Mouse (Mus musculus) testis, adult 2 months (tissue): Measurements from ENCODE around the gene Ceacam2. TPM values are rescaled to one million over a fixed set of nuclear protein-coding genes. Genes with fewer than 3 reads are reported as not detected.
"Not testable (repeated sequence)": the region's sequence is repeated elsewhere in the genome, so short reads cannot be mapped to it uniquely, and the experiment has no call there.

Experiments
- H3K27ac ChIP-seq: fragments of 200-500 bp; 2 replicates; pipeline ENCODE4 v1.5.1; 2012; ENCODE audit warnings: low read depth, low read length; ENCODE audit not compliant: control insufficient read depth, insufficient read depth
- H3K27me3 ChIP-seq: fragments of 200-500 bp; 2 replicates; pipeline ENCODE4 v1.6.1; 2012; ENCODE audit warnings: mild to moderate bottlenecking, low read length, moderate library complexity; ENCODE audit not compliant: control insufficient read depth, insufficient read depth
- H3K36me3 ChIP-seq: fragments of 200-500 bp; 2 replicates; pipeline ENCODE4 v1.6.1; 2012; ENCODE audit warnings: mild to moderate bottlenecking, low read length; ENCODE audit not compliant: control insufficient read depth, insufficient read depth
- H3K4me1 ChIP-seq: fragments of 200-500 bp; 2 replicates; pipeline ENCODE4 v1.6.1; 2012; ENCODE audit warnings: low read length; ENCODE audit not compliant: control insufficient read depth, insufficient read depth
- H3K4me3 ChIP-seq: fragments of 200-500 bp; 2 replicates; pipeline ENCODE4 v1.5.1; 2012; ENCODE audit warnings: low read depth, mild to moderate bottlenecking, low read length, moderate library complexity, mixed read lengths; ENCODE audit not compliant: control insufficient read depth
- CTCF ChIP-seq: fragments of 200-500 bp; IDR thresholded peaks from 2 replicates; pipeline ENCODE4 v1.5.1; 2012; ENCODE audit warnings: low read depth, mild to moderate bottlenecking, inconsistent platforms, low read length, moderate library complexity; ENCODE audit not compliant: control insufficient read depth, insufficient read depth, insufficient replicate concordance
- POLR2A ChIP-seq: fragments of 200-500 bp; IDR thresholded peaks from 2 replicates; pipeline ENCODE4 v1.6.1; 2012; ENCODE audit warnings: low read depth, mild to moderate bottlenecking, inconsistent platforms, low read length, moderate library complexity; ENCODE audit not compliant: control insufficient read depth
- polyA plus RNA-seq: library from polyadenylated mRNA; depleted of rRNA; stranded (reverse); fragments of >200 nt; gene quantifications from 2 replicates; pipeline ENCODE4 v1.2.3, GENCODE M21; 2012; rRNA removed

Gene Ceacam2
- 32.3 and 35.1 TPM in 2 replicates for polyA plus RNA-seq

GRCm38 (mm10) chr7:25539376-25539907 lies at the start of gene Ceacam2:
Gene Ceacam2, minus strand, starts transcription at chr7:25539857.
- H3K4me1 ChIP-seq, H3K36me3 ChIP-seq, H3K27me3 ChIP-seq, H3K27ac ChIP-seq: not testable (repeated sequence)
- peak within 1 kb of the TSS; percentile 78 for H3K4me3 ChIP-seq

GRCm38 (mm10) chr7:25585351-25586204 lies 45.9 kb upstream of the Ceacam2 start:
- Histone ChIP-seq H3K27ac (no peak overlapping the region), H3K36me3 (no peaks in the 10 kb centered on the region), H3K27me3 (no peaks in the 10 kb centered on the region), H3K4me1 (no peaks in the 10 kb centered on the region), H3K4me3 (no peak overlapping the region)
- TF ChIP-seq POLR2A = no peak
- no peak for TF ChIP-seq CTCF

GRCm38 (mm10) chr7:25584651-25585050 lies 45.0 kb upstream of the Ceacam2 start:
- Histone ChIP-seq H3K4me3 (no peak overlapping the region), H3K36me3 (no peaks in the 10 kb centered on the region), H3K27me3 (no peaks in the 10 kb centered on the region), H3K4me1 (no peaks in the 10 kb centered on the region), H3K27ac (no peak overlapping the region)
- TF ChIP-seq POLR2A (no peak), CTCF (no peak)

GRCm38 (mm10) chr7:25582301-25582810 lies 42.7 kb upstream of the Ceacam2 start:
- TF ChIP-seq POLR2A = no peak
- TF ChIP-seq CTCF = no peak
- Histone ChIP-seq H3K4me1 (no peaks in the 10 kb centered on the region), H3K27ac (no peak overlapping the region), H3K36me3 (no peaks in the 10 kb centered on the region), H3K27me3 (no peaks in the 10 kb centered on the region), H3K4me3 (no peak overlapping the region)

- TF ChIP-seq CTCF = no peak
- TF ChIP-seq POLR2A = no peak
- H3K27ac ChIP-seq = no peak overlapping the region
- H3K27me3 ChIP-seq = no peaks in the 10 kb centered on the region
- H3K4me3 ChIP-seq = no peak overlapping the region
- H3K36me3 ChIP-seq = no peaks in the 10 kb centered on the region
- H3K4me1 ChIP-seq = no peaks in the 10 kb centered on the region
These were observed 39.8 kb upstream of the Ceacam2 start for GRCm38 (mm10) chr7:25579441-25579840.

GRCm38 (mm10) chr7:25576793-25577437 lies 37.3 kb upstream of the Ceacam2 start:
- H3K4me3 ChIP-seq, H3K27me3 ChIP-seq, H3K4me1 ChIP-seq, H3K36me3 ChIP-seq, H3K27ac ChIP-seq: not testable (repeated sequence)

- H3K27ac ChIP-seq, H3K4me3 ChIP-seq, H3K4me1 ChIP-seq, H3K27me3 ChIP-seq, H3K36me3 ChIP-seq: not testable (repeated sequence)
These were observed 36.7 kb upstream of the Ceacam2 start for GRCm38 (mm10) chr7:25576308-25576707.
